Mouse (Mus musculus): Measurements from ENCODE around the gene Rasgef1b.
A peak's percentile ranks its signal among the peaks of the same experiment; 100 is the strongest.

The Rasgef1b gene

GRCm38 (mm10) chr5:99487009-99487858, 241.6 kb downstream of the Rasgef1b start:
- no peak for DNase-seq

GRCm38 (mm10) chr5:99483162-99483561, 245.7 kb downstream of the Rasgef1b start:
- DNase-seq, result no peak

GRCm38 (mm10) chr5:99482524-99482923, 246.3 kb downstream of the Rasgef1b start:
- DNase-seq, result no peak

- no peak for DNase-seq
These were observed 246.8 kb downstream of the Rasgef1b start for GRCm38 (mm10) chr5:99482016-99482415.

- DNase-seq, result peak; percentile 24 to 46
These were observed 248.5 kb downstream of the Rasgef1b start for GRCm38 (mm10) chr5:99480078-99481031.

GRCm38 (mm10) chr5:99479263-99480077, 249.4 kb downstream of the Rasgef1b start:
- peak; percentile 39 to 57 for DNase-seq

- DNase-seq, result no peak
These were observed 250.1 kb downstream of the Rasgef1b start for GRCm38 (mm10) chr5:99478716-99479115.

GRCm38 (mm10) chr5:99477420-99477815, 251.4 kb downstream of the Rasgef1b start:
- no peak for DNase-seq

GRCm38 (mm10) chr5:99476640-99477419, 252.0 kb downstream of the Rasgef1b start:
- no peak for DNase-seq

GRCm38 (mm10) chr5:99472607-99473335, 256.1 kb downstream of the Rasgef1b start:
- no peak for DNase-seq

GRCm38 (mm10) chr5:99471790-99472189, 257.1 kb downstream of the Rasgef1b start:
- DNase-seq, result no peak

- DNase-seq, result no peak
These were observed 258.3 kb downstream of the Rasgef1b start for GRCm38 (mm10) chr5:99470613-99471012.

- no peak for DNase-seq
These were observed 269.9 kb downstream of the Rasgef1b start for GRCm38 (mm10) chr5:99459007-99459406.

- no peak for DNase-seq
These were observed 271.6 kb downstream of the Rasgef1b start for GRCm38 (mm10) chr5:99457291-99457690.

GRCm38 (mm10) chr5:99451939-99452338, 276.9 kb downstream of the Rasgef1b start:
- no peak for DNase-seq

- no peak for DNase-seq
These were observed 277.4 kb downstream of the Rasgef1b start for GRCm38 (mm10) chr5:99451416-99451815.

GRCm38 (mm10) chr5:99450994-99451393, 277.9 kb downstream of the Rasgef1b start:
- no peak for DNase-seq

GRCm38 (mm10) chr5:99450463-99450862, 278.4 kb downstream of the Rasgef1b start:
- no peak for DNase-seq

GRCm38 (mm10) chr5:99447481-99447880, 281.4 kb downstream of the Rasgef1b start:
- DNase-seq, result no peak

- no peak for DNase-seq
These were observed 283.6 kb downstream of the Rasgef1b start for GRCm38 (mm10) chr5:99445242-99445641.

GRCm38 (mm10) chr5:99444777-99445176, 284.1 kb downstream of the Rasgef1b start:
- no peak for DNase-seq

Measured in cerebellum, postnatal 25 days (tissue).